Mouse (Mus musculus) liver, embryonic 14.5 days (tissue): ENCODE data around the gene Emx1. TPM values are rescaled to one million over a fixed set of nuclear protein-coding genes. Genes with fewer than 3 reads are reported as not detected.
"Not testable (repeated sequence)": the region's sequence is repeated elsewhere in the genome, so short reads cannot be mapped to it uniquely, and the experiment has no call there.

Experiments
- ATAC-seq: fragments of 200-750 bp; cut with Nextera tagmentation; 2 replicates; pipeline ENCODE4 v1.8.0; 2017; ENCODE audit warnings: moderate number of reproducible peaks, mild to moderate bottlenecking, moderate library complexity; ENCODE audit not compliant: insufficient read depth
- DNase-seq, 3 experiments: peaks; one replicate each; pipeline ENCODE4 v3.0.0-alpha.2; 2012 to 2013; ENCODE audit warnings: low read depth in 3 of 3, low spot score in 3 of 3
- H3K27ac ChIP-seq: fragments of 300-500 bp; sonication (generic); 2 replicates; pipeline ENCODE4 v1.5.1; 2014; ENCODE audit warnings: moderate library complexity, mild to moderate bottlenecking, control low read depth, inconsistent platforms
- H3K27me3 ChIP-seq: fragments of 300-500 bp; sonication (generic); 2 replicates; pipeline ENCODE4 v1.6.1; 2014; ENCODE audit warnings: mild to moderate bottlenecking, low read length, moderate library complexity; ENCODE audit not compliant: control insufficient read depth, insufficient read depth
- H3K36me3 ChIP-seq: fragments of 300-500 bp; sonication (generic); replicated peaks from 2 replicates; pipeline ENCODE4 v1.6.1; 2014; ENCODE audit warnings: low read depth; ENCODE audit not compliant: control insufficient read depth, insufficient read depth
- H3K4me1 ChIP-seq, 2 experiments: fragments of 200-500 bp in 1 of 2; fragments of 300-500 bp in 1 of 2; sonication (generic) in 1 of 2; replicated peaks; 2 replicates each; pipeline ENCODE4 v1.6.1; 2012 to 2014; ENCODE audit warnings: antibody characterized with exemption in 1 of 2, inconsistent platforms in 1 of 2, low read length in 1 of 2; ENCODE audit not compliant: control insufficient read depth in 2 of 2, insufficient read depth in 2 of 2
- H3K4me2 ChIP-seq: fragments of 300-500 bp; sonication (generic); 2 replicates; pipeline ENCODE4 v1.6.1; 2014; ENCODE audit warnings: low read depth, mild to moderate bottlenecking, control low read depth, moderate library complexity
- H3K4me3 ChIP-seq, 2 experiments: fragments of 200-500 bp in 1 of 2; fragments of 300-500 bp in 1 of 2; sonication (generic) in 1 of 2; 2 replicates each; pipeline ENCODE4 v1.5.1; 2012 to 2014; ENCODE audit warnings: low read depth in 2 of 2, low read length in 2 of 2, mild to moderate bottlenecking in 2 of 2, control low read depth in 1 of 2, inconsistent platforms in 1 of 2, moderate library complexity in 1 of 2; ENCODE audit not compliant: insufficient read depth in 1 of 2
- H3K9ac ChIP-seq: fragments of 300-500 bp; sonication (generic); replicated peaks from 2 replicates; pipeline ENCODE4 v1.6.1; 2014; ENCODE audit warnings: mild to moderate bottlenecking, control low read depth, moderate library complexity
- H3K9me3 ChIP-seq: fragments of 300-500 bp; sonication (generic); 2 replicates; pipeline ENCODE4 v1.6.1; 2016; ENCODE audit warnings: low read length, mixed read lengths; ENCODE audit not compliant: control insufficient read depth
- CTCF ChIP-seq: IDR thresholded peaks from 2 replicates; pipeline ENCODE4 v1.5.1; 2016; ENCODE audit warnings: antibody characterized with exemption, low read depth, control low read depth
- EP300 ChIP-seq: IDR thresholded peaks from 2 replicates; pipeline ENCODE4 v1.6.1; 2016; ENCODE audit warnings: antibody characterized with exemption, low read depth
- WGBS: fragments of 180-500 bp; shearing (Covaris S2); extraction: QIAGEN DNeasy Blood & Tissue Kit; methylation state at CpG from one replicate; pipeline ENCODE4 v1.1.7; 2014; ENCODE audit not compliant: insufficient replicate concordance; 5-methylcytosine and 5-hydroxymethylcytosine counted together
- polyA plus RNA-seq, 2 experiments: library from polyadenylated mRNA; depleted of rRNA in 1 of 2; stranded (reverse) in 1 of 2; unstranded in 1 of 2; fragments of >200 nt; fragmentation: Nextera tagmentation in 1 of 2; extraction: Ambion mirVana in 1 of 2; gene quantifications; 2 replicates each; pipeline versions ENCODE4 v1.2.1 to v1.2.3; 2012 to 2014

The Emx1 gene
- polyA plus RNA-seq, 2 experiments = 0.03 TPM; not detected in 1

- no peak for ATAC-seq
- DNase-seq = no peak
- 47% methylated on average over 3 of the region's 3 CpGs for WGBS
Observed at GRCm38 (mm10) chr6:85150386-85150785, 36.9 kb upstream of the Emx1 start.

GRCm38 (mm10) chr6:85153970-85154540 lies 33.2 kb upstream of the Emx1 start:
- Histone ChIP-seq H3K27ac (no peak overlapping the region), H3K36me3 (no peaks in the 10 kb centered on the region), H3K27me3 (no peaks in the 10 kb centered on the region; the same call in 1 of the 2 replicates), H3K4me3 (no peak overlapping the region), H3K4me2 (no peak overlapping the region), H3K9ac (no peak overlapping the region), H3K9me3 (no peaks in the 10 kb centered on the region), H3K4me1 (0 out of 4 replicates have a peak, but pooled peaks cover 0 to 2% of the 10 kb centered on the region in 2 experiments)
- 11% methylated on average over 9 of the region's 9 CpGs for WGBS
- ATAC-seq (no peak), DNase-seq (peak in 2 of 3 experiments; percentile 22 to 35)
- peak; percentile 70 for TF ChIP-seq CTCF
- TF ChIP-seq EP300 = no peak

More at GRCm38 (mm10) chr6:85150386-85150785, 36.9 kb upstream of the Emx1 start:
- no peaks in the 10 kb centered on the region; the same call in 1 of the 2 replicates for H3K27me3 ChIP-seq
- no peak for TF ChIP-seq CTCF
- no peak for TF ChIP-seq EP300
- H3K4me1 ChIP-seq = no peaks in the 10 kb centered on the region
- no peak overlapping the region for H3K27ac ChIP-seq
- H3K4me3 ChIP-seq = no peak overlapping the region
- no peak overlapping the region for H3K4me2 ChIP-seq
- H3K9me3 ChIP-seq = no peaks in the 10 kb centered on the region
- H3K9ac ChIP-seq = no peak overlapping the region
- no peaks in the 10 kb centered on the region for H3K36me3 ChIP-seq

- DNase-seq (no peak), ATAC-seq (no peak)
- H3K9me3 ChIP-seq = no peaks in the 10 kb centered on the region
- 0 out of 4 replicates have a peak, but pooled peaks cover 0 to 2% of the 10 kb centered on the region in 2 experiments for H3K4me1 ChIP-seq
- H3K27me3 ChIP-seq = no peaks in the 10 kb centered on the region; the same call in 1 of the 2 replicates
- H3K36me3 ChIP-seq = no peaks in the 10 kb centered on the region
- no peak overlapping the region for H3K27ac ChIP-seq
- WGBS = 3% methylated on average over 34 of the region's 34 CpGs
- H3K4me3 ChIP-seq = peak overlapping the region; percentile 29 to 36
- peak overlapping the region; percentile 60 for H3K4me2 ChIP-seq
- TF ChIP-seq EP300 = no peak
- TF ChIP-seq CTCF = peak; percentile 44
- no peak overlapping the region for H3K9ac ChIP-seq
Observed at GRCm38 (mm10) chr6:85154861-85155528, 32.2 kb upstream of the Emx1 start.

GRCm38 (mm10) chr6:85156551-85156950 lies 30.7 kb upstream of the Emx1 start:
- WGBS = 53% methylated on average over 2 of the region's 2 CpGs
- H3K36me3 ChIP-seq, H3K9ac ChIP-seq, DNase-seq, H3K4me1 ChIP-seq, H3K27me3 ChIP-seq, ATAC-seq, H3K4me2 ChIP-seq, H3K9me3 ChIP-seq, H3K4me3 ChIP-seq, H3K27ac ChIP-seq: not testable (repeated sequence)

GRCm38 (mm10) chr6:85158040-85158804 lies 29.0 kb upstream of the Emx1 start:
- H3K27ac ChIP-seq, H3K9ac ChIP-seq, DNase-seq, H3K4me1 ChIP-seq, H3K4me2 ChIP-seq, H3K9me3 ChIP-seq, H3K36me3 ChIP-seq, H3K4me3 ChIP-seq, H3K27me3 ChIP-seq: not testable (repeated sequence)
- WGBS = 52% methylated on average over 4 of the region's 4 CpGs
- peak; percentile 34; the same call in 1 of the 2 replicates for ATAC-seq
